Mouse (Mus musculus) urinary bladder, postnatal 36 days (tissue): Measurements from ENCODE around the gene Trcg1.

Experiments
- DNase-seq, 2 experiments: peaks; one replicate each; pipeline ENCODE4 v3.0.0; 2022; ENCODE audit warnings: low spot score in 2 of 2, mixed read lengths in 1 of 2

Gene Trcg1

DNA sequence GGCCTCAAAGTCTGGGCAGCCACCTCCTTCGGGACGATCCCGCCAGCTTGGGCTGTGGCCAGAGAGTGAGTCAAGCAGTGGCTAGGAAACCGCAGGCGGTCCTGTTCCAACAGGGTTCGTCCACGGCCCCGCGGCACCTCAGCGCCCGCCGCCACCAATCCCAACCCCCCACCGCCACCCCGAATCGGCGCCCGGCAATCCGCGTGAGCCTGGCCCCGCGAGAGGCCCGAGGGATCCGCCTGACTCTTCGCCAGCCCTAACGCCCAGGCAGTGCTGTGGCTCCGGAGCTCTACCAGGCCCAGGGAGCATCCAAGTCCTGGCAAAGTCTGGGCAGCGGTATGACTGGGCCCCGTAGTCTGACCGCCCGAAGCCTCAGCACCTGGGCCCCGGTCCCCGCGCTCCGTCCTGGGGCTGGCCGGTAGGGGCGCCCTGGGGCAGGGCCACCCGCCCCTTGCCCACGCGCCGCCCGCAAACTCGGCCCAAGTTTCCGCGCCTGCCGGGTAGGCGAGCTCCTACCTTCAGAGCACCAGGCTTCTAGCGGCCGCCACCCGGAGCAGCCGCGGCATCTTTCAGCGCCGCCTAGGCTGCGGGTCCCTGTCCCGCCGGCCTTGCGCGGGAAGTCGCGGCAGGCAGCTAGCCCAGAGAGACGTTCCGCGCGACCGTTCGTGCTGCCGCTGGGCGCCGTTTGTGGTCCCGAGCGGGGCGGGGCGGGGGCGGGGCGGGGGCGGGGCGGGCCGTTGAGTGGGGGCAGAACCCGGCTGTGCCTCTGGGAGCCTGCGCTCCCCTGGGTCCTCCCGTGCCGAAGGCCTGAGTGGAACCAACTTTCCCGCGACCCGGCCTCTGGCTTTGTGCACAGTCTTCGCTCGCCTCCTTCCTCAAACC lies 25.8 kb downstream of the Trcg1 start, which contains the start of gene 1700017B05Rik:
1700017B05Rik (minus strand) TSS at position 700 of the 882 bp plus-strand sequence.
- DNase-seq, result peak; percentile 64 to 70

DNA sequence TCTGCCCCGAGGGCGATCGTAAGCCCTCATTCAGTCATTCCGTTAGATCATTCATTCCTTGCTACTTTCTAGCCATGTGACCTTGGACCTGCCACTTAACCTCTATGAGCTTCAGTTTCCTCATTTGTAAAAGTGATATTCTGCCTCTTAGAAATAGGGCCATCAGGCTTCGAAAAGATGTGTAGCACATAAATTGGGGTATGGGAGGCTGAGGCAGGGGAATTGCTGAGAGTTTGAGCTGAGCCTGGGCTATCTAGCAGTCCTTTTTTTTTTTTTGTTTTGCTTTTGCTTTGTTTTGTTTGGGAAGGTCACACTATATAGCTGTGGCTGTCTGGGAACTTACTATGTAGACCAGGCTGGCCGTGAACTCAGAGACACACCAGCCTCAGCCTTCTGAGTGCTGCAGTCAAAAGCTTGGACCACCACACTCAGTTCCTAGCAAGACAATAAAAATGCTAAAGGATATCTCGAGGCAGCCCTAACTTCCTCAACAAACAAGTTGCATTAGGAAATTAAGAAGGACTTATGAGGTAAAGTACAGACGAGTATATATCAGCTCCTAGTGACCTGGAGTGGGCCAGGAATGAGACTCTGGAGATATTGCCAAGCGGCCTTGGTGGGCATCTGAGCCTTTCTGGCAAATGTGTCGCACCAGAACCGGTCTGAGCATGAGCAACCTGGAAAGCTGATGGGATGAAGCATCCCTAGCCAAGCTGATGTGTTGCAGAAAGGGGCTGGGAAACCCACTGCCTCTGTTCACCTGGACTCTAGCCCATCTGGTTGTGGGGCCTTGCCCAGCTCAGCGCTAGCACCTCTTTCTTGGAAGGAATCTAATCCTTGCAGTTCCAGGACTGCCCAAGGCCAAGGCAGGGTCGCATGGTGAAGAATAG lies 26.7 kb downstream of the Trcg1 start:
- no peak for DNase-seq

DNA sequence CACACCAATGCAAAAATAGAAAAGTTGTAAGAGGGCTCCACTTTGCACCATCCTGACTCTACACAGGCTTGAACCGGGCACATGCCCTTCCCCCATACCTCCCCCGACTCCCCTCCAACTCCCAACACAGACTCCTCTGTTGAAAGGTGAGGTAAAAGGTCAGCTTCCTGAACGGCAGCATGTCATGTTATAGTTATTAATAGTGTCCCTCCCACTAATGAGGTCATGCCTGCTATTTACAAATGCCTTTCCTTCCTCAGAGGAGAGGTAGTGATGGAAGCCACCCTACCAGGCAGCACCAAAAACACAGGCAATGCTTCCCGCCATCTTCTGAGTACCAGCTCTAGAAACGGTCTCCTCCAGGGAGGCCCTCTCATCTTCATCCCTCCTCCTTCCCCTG lies 28.8 kb downstream of the Trcg1 start:
- DNase-seq, result no peak

DNA sequence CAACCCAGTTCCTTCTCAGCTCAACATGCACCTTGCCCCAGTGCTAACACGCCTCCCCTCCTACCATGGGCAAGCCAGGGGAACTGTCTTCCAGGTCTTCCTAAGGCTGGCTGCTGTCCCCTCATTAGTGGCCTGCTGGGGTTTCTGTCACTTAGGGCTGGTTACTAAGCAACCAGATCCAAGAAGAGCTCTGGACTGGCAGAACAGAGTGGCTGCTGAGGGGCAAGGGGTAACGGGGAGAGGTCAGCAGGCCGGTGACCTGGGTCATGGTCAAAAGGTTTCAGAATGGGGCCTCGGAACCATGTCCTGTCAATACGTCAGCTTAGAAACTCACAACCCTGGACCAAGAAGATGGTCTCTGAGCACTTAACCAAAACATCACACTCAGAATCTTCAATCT lies 31.1 kb downstream of the Trcg1 start:
- DNase-seq, result no peak

DNA sequence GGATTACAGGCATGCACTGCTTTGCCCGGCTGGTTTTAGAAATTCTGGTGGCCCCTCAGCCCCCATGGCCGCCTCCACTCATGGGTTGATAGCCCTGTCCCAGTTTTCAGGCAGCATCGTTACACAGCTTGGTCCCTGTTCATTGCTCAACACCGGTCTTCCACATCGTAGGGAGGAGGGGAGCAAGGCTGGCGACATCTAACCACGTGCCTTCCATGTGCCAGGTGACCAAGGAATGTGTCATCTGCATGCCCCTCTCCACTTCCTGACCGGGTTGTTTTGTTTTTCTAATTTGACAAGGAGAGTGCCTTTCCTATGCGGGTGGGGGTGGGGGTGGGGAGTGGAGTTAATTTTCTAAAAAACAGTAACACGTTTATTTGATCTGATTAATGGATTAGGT lies 31.7 kb downstream of the Trcg1 start:
- no peak for DNase-seq

DNA sequence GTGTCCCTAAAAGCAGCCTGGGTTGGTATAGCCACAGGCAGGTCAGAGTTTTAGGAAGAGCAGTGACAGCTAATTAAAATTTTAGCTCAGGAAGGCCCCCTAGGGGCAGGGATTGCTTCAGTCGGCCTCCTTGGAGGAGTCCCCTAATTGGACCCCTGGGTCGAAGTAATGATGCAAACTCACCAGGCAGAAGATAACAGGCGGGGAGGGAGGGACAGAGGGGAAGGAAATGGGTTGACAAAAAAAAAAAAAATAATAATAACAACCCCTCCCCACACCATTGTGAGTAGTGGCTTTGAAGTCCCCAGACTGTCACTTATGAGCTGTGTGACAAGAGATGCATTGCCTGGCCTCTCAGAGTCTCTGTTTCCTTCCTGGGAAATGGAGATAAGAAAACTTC lies 32.2 kb downstream of the Trcg1 start:
- no peak for DNase-seq

DNA sequence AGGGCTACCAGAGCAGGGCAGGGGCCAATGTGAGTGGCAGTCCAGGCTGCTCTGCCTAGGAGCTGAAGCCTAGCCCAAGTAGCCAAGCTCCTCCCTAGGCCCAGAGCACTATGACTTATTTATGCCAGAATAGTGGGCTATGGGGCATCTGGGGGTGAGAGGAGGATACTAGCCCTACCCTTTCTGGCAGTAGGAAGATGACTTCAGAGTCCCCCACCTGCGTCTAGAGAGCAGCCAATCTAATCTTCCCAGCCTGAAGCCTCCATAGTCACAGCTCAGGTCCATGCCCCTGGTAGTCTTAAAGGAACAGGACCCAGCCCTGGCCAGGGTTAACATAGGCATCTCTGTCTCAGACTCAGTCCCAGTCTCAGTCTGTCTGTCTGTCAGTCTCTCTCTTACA lies 33.0 kb downstream of the Trcg1 start:
- DNase-seq, result no peak

DNA sequence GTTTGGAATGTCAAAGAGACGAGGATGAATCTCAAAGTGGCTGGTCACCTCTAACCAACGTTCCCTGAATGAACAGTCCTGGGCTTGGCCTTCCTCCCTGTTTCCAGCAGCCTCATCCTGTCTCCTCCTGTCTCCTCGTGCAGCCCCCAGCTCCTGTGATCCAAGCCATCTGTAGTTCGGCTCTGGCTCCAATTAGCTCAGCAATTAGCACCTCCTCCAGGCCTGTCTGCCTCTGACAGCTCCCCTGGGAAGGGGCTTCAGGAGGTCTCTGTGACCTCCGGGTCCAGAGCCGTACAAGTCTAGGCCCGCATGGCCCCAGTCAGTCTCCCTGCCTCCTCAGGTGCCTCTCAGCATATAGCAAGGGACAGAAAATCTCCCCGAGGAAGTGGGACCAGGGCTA lies 34.0 kb downstream of the Trcg1 start:
- no peak for DNase-seq

DNA sequence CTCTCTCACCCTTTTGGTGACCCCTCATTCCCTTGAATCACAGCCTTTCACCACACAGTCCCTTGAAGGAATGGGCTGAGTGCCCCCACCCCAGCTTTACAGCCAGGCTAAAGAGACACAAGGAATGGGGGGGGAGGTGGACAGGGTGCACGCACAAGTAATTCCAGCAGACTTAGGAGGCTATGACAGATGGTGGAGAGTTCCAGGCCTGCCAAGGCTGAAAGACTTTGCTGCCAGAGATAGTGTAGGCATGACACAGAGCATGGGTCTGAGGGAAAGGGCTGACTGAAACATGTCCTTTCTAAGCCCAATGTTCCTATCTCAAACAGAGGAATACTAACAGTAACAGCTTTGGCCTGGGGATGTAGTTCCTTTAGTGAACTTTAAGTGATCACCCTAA lies 34.7 kb downstream of the Trcg1 start:
- DNase-seq, result no peak

DNA sequence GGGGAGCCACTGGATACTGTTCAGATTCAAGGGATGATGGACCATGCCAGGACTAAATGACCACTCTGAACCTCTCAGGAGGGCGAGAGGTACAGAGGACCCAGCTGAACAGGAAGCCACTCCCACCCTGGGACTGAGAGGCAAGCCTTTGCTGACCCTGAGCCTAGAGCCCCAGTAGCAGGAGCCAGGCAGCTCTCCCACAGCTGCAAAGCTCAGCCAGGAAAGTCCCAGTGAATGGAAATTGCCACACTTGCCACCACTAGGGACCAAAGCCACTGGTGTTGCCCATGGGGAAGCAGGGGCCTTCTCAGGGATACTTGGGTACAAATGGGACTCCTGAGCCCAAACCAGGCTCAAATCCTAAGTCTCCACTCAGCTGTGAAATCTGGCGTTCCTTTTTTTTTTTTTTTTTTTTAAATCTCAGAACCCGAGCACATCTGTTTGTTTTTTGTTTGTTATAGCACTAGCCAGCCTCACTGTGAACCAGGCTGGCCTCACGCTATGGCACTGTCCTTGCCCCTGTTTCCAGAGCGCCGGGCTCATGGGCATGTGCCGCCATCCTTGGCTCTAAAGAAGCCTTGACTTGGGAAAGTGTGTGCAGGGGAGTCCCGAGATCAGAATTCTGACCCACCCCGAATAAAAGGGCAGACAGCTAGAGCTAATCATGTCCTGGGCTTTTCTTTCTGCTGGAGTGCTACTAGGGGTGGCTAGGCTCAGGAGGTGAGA lies 35.6 kb downstream of the Trcg1 start:
- peak in 1 of 2 experiments; percentile 38 for DNase-seq

DNA sequence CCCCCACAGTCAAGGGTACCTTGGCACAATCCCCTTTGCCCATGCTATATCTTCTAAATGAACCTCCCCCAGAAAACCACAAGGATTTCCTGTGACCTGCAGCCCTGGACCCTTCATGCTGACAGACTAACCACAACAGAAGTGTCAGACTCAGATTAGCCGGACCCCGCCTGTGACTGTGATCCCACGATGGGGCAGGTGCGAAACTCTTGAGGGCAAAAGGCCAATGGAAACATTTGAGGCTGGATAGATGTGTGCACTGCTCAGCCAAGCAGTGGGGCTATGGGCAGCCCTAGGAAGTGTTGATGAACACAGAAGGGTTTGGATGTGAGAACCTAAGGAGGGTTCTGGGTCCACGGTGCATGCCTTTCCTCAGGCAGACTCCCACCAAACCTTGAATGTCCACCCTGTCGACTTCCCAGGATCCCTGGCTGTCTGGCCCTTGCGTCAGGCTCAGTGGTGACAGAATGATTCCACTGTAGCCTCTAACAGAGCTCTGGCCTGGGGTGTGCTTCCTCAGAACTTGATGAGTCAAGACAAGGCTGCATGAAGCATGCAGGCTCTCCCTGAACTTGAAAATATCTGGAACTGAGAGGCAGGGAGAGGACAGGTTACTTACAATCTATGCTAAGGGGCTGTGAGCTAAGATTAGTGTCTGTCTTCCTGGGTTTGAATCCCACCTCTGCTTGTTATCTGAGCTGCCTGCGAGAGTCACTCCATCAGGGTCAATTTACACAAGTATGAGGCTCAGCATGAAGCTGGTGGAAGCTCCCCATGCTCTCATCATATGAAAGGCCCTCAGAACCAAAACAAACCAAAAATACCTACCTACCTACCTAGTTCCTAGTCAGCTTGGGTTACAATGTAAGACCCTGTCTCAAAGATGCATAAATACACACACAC lies 36.8 kb downstream of the Trcg1 start:
- no peak for DNase-seq

DNA sequence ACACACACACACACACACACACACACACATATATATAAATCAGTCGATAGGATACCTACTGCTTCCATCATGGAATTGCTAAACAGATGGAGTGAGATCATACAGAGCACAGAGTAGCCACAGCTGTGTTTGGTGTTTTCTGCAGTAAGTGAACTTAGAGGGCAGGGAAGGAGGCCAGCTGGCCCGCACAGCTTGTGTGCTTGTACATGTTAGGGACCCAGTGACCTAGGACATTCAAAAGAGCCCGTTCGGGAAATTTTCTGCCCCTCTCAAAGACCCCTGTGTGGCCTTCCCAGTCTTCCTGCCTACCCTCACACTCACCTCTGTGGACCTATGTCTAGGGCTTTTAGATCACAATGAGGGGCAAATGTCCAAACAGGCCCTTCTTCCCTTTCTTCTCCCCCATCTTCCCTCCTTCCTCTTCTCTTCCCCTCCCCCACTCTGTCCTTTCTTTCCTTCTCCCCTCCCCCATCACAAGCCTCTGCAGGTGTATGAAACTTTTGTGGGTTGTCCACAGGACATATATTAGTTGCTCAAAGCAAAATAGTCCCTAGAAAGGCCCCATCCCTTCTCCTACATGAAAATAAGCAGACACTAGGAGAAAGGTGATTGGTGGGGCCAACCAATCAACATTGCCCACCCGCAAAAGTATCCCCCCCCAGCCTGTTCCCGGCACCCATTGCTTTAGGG lies 37.6 kb downstream of the Trcg1 start:
- DNase-seq, result no peak

DNA sequence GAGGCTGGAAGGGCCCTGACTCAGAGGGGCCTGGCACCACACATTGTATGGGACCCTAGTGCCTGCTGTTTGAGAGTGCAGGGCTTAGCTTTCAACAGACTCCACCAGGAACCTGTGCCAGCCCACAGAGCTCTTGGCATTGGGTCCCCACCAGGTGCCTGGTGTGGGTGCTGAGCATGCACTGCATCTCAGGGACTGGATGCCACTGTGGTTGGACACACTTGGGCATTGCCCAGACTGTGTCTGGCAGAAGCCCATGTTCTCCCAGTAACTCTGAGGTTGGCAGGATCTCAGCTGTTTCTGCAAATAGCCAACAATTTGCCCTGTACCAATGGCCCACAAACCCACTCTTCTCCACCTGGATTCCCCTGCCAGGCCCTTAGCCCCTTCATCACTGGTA lies 40.0 kb downstream of the Trcg1 start:
- peak in 1 of 2 experiments; percentile 39 for DNase-seq

DNA sequence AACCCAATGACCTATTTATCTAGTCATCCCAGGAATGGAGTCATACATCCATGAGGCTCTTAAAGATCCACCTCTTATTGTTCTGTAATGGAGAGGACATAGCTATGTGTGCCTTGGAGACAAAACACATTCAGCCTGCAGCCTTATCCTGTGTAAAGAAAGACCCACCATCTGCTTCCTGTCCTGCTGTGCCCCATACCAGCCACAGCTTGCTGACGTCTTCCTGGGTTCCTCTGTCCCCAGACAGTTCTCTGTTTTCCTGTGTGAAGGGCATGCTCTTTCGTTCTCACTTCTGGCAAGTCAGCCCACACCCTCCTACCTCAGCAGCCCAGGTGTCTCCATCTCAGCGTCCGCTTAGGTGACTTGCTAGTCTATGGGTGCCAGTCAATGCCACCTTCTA lies 41.9 kb downstream of the Trcg1 start:
- DNase-seq, result no peak

DNA sequence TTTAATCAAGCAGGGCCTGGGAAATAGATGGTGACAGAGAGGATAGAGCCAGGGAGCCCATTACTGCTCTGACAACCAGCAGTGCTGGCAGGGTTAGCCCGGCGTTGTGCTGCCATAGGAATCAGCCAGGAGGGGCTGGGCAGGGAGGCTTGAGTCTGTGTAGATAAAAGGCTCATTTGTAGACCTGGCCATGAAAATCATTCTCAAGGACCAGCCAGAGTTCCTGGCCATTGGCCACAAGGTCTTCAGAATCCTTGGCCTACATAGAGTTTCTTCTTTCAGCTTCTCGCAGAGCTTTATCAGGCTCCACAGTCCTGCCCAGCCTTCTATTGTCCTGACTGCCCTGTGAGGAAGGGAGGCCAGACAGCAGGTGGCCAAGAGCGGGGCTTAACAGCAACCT lies 43.1 kb downstream of the Trcg1 start:
- DNase-seq, result no peak

DNA sequence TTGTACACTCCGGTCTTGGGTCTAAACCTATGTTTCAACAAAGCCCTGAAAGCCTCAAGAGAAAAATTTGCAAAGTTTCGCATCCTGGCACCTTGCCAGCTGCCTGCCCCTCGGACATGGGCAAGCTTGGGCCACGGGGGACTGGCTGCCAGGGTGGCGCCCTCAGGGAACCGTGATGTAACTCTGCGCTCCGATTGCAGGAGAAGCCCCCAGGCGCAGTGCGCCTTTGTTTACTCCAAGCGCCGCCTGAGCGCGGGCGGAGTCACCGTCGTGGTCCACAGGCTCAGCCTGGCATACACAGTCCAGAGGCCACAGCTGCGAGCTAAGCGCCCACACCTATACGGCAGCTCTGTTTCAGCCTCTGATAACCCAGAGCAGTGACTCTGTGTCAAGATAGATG lies 45.2 kb downstream of the Trcg1 start:
- peak in 1 of 2 experiments; percentile 38 for DNase-seq

DNA sequence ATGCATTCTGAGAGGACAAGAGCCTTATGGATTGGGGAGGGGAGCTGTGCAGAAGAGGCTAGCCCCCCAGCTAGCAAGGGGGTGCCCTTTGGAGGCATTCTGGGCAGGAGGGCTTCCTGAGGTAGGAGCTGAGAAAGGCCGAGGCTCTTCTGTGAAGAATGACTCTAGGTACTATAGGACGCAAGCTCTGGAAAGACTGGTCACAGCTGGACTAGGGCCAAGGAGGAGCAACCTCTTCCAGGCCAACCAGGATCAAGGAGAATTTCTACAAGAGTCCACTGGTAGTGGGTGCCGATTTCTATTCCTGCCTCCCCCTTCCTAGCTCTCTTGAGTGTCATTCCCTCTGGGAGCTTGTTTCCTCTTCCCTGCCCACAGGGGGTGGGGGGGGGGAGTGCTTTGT lies 46.3 kb downstream of the Trcg1 start:
- no peak for DNase-seq

DNA sequence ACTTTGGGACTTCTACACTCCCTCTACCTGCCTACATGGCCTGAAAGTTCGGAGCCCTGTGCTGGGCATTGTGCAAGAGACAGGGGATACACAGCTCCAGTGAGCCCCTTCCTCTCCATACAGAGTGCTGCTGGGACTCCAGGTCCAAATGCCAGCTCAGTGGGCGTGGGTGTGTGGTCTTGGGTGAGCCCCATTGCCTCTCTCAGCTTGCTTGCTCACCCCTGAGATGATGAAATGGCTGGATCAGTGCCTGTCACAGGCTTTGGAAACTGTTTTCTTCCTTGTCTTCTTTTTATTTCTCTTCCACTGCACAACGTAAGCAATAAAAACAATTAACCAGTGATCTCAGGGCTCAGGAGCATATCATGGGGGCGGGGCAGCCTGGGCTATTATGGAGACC lies 47.0 kb downstream of the Trcg1 start:
- peak in 1 of 2 experiments; percentile 52 for DNase-seq

DNA sequence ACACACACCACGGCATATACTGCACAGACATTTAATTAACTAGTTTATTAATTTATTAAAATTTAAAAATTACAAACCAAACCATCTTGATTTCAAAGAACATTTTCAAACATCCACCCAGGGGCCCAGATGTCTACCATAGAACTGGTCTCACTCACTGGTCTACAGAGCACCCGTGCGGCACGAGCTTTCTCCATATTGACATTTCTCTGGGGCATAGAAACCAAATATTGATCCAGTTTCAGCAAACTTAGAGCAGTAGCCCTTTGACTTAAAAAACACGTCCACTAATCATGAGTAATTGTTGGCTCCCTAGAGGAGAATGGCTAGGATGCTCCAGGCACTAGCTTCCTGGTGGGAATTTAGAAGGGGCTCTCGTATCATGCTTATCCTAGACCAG lies 50.8 kb downstream of the Trcg1 start:
- no peak for DNase-seq

DNA sequence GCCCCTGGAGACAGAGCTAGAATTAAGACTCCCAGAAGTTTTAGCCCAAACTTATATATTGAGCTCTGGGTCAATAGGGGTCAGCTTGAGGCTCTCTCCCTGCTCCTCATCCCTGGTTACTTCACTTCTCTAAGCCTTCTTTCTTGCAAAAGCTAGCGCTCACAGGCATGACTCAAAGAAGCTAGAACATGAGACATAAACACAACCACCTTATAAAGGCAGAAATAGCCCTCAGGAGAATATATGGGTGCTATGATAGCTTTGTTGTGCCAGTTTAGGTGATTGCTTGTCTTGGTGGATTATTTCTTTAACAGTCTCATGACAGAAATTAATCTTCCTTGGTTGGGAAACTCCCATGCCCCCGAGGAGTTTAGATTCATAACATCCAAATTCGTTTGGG lies 58.5 kb downstream of the Trcg1 start:
- no peak for DNase-seq
